Mouse (Mus musculus) erythroblast, adult 5-6 weeks (primary cell): ENCODE data around the gene Dbp. TPM values are rescaled to one million over a fixed set of nuclear protein-coding genes. Genes with fewer than 3 reads are reported as not detected.

ENCODE experiments used
- ATAC-seq: replicated peaks from 2 replicates; pipeline ENCODE4 v1.8.0; 2016; ENCODE audit warnings: moderate number of reproducible peaks, mild to moderate bottlenecking, moderate TSS enrichment, inconsistent platforms; ENCODE audit not compliant: poor library complexity, low FRiP score, severe bottlenecking
- total RNA-seq, 2 experiments: library from RNA; stranded (forward) in 1 of 2; stranded (reverse) in 1 of 2; fragments of 150-400 nt in 1 of 2; fragments of 200-764, 138-1000 nt in 1 of 2; gene quantifications; 2 replicates each; pipeline versions ENCODE4 v1.2.3 to v1.2.4; 2015 to 2017; ENCODE audit warnings: low replicate concordance in 2 of 2

Gene Dbp
- total RNA-seq, 2 experiments from 2014 or later = 0.77 to 1.5 TPM

DNA sequence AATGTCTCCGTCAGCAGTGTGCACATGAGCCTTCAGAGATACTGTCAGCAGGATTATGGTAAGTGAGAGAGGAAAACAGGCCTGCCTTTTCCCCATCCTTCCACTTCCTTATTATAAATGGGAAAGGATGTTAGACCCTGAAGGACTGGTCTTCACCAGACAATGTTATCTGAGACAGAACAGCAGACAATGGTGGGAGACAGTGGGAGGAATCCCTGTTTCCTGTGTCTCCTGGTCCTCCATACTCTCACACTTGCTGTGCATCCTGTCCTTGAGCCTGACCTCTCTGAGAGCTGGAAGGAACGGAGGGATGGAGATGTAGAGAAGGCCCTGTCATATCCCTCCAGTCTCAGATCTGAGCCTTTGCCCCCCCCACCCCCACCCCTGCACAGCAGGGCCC lies 12.5 kb upstream of the Dbp start:
- no peak for ATAC-seq

DNA sequence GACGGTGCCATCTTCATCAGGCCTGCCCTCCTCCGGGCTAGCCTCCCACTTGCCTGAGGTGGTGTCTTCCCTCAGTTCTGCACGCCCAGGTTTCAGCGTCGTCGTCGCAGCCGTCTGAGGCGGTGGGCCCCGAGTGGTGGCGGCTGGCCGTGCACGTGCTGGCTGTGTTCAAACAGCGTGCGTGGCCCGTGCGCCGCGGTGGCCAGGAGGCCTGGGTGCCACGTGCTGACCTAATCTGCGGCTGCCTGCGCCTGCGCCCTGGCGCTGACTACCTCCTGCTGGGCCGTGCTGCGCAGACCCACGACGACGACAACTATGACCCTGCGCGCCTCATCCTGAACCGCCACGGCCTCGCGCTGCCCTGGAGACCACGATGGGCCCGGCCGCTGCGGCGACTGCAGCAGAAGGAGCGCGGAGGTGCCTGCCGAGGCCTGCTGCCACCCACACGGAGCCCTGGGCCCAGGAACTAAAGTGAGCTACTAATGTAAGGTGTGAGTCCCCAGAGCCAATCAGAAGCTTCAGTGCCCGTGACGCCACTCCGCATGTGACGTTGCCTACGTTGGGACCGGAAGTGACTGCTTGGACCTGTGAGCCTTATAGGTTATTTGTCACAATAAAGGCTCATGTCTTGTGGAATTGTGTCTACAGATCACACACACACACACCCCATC lies 10.8 kb upstream of the Dbp start, which contains the start of gene Sec1:
TSS of gene Sec1 (minus strand) at position 482 of the 671 bp plus-strand sequence.
- ATAC-seq = no peak

DNA sequence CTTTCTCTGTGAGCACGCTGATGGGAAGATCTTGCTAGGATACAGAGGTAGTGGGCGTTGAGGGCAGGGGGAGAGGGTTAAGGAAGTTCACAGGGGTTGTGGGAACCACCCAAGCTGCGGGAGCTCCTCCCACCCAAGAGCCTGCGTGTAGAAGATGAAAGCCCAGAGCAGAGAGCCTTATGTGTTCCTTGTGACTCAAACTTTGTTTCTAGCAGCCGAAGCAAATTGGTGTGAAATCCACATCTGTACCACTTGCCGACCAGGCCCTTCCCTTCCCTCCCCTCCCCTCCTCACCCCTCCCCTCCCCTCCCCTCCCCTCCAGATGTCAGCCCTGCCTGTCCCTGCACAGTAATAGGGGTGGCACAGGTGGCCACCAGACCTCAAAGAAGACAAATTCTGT lies 9.8 kb upstream of the Dbp start:
- ATAC-seq = no peak

DNA sequence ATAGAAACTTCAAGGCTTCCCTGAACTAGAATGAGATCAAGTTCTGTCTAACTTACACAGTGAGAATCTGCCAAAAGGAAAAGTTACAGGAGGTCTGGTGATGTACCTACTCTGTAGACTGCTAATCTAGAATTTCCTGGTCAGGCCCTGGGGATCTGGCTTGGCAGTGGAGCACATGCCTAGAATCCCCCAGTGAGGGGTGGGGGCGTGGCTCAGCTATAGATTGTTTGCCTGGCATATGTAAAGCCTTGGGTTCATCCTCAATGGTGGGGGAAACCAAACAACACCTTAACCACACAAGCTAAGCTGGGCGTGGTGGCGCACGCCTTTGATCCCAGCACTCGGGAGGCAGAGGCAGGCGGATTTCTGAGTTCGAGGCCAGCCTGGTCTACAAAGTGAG lies 7.0 kb upstream of the Dbp start:
- no peak for ATAC-seq

DNA sequence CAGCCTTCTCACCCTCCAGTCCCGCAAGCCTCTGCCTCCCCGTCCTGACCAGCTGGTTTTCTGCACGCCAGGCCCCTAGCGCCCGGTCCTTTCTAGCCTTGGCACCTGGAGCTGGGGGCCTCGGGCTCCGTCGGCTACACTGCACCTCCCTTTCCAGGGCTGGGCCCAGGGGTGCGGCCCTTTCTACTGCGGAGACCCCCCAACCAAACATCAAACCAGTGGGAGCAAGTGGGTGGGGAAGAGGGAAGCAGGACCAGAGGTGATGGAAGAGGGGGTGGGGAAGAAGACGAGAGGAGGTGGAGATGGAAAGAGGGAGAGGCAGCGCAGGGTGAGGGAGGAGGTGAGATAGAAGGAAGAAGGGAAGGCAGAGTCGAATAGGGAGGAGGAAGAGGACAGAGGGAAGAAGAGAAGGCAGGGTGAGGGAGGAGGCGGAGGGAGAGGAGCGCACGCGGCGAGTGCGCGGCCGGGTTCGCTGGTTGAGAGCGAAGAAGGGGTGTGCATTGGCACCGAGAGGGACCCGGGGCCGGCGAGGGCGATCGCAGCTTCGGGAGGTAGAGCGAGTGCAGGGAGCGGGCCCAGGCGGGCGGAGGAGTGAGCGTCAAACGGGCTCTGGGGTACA lies 5.3 kb upstream of the Dbp start, which contains the start of gene Car11:
TSS of gene Car11 (plus strand) at position 321 of the 619 bp plus-strand sequence.
- ATAC-seq = no peak

DNA sequence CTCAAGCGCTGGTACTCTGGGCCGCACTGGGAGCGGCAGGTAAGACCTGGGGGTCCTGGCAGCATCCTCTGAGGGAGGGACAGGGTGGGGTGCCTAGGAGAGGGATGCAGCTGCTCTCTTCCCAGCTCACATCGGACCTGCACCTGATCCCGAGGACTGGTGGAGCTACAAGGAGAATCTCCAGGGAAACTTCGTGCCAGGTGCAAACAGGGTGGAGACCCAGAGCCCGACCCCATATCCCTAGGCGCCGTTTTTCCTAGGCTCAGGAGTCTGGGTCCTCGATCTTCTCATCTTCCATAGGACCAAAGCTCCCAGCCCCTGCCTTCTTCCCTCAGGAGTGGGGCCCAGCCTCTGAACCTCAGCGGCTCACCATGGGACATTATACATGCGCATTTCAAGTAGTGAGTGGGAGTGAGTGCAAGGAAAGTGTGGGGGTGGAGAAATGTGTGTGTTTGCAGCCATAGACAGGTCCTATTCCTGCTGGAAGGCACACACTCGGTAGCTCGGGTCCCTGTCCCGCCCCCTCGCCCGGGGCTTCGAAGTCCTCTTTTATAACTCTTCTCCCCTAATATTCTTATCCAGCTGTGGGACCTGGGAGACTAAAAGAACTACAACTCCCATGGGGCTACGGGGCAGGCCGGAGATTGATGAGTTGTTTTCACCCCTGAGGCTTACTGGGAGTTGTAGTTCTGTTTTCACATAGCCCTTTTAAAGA lies 4.4 kb upstream of the Dbp start:
- no peak for ATAC-seq

DNA sequence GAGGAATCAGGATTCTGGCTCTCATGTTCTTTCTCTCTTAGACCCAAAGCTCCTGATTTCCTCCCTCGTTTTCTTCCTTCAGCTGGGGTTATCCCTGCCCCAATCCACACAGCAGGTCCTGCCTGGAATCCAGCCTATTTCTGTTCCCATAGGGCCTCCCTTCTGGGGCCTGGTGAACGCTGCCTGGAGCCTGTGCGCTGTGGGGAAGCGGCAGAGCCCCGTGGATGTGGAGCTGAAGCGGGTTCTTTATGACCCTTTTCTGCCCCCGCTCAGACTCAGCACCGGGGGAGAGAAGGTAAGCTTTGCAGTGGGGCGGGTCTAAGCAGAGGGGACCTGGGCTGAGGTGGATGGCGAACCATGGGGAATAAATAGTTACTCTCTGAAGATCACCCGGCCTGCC lies 3.8 kb upstream of the Dbp start:
- no peak for ATAC-seq

DNA sequence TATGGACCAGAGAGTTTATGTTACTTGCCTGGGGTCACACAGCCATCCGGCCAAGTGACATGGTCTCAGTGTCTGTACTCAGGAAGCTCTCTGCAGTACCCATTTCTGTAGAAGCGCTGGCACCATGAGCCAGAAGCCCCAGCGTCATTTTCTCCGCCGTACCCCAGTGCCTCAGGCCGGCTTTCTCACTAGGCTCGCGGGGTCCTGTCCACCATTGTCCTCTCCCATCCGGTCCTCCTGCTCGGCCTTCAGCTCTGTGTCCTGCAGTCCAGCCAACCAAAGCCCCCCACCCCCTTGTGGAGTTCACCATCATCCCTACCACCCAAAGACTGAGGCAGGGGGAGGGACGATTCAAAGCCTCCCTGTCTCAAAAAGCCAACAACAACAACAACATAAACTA lies 3.3 kb upstream of the Dbp start:
- ATAC-seq = no peak

DNA sequence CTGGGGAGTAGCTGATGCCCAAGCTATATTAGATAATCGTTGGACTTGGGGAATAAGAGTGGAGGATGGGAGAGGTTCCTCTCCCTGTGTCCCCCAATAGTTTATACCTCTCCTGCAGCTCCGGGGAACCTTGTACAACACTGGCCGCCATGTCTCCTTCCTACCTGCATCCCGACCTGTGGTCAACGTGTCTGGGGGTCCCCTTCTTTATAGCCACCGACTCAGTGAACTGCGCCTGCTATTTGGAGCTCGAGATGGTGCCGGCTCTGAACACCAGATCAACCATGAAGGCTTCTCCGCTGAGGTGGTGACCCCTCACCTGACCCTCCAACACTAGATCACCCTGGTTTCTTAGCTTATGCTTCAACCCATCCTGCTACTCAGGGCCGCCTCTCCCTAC lies 2.6 kb upstream of the Dbp start:
- no peak for ATAC-seq

DNA sequence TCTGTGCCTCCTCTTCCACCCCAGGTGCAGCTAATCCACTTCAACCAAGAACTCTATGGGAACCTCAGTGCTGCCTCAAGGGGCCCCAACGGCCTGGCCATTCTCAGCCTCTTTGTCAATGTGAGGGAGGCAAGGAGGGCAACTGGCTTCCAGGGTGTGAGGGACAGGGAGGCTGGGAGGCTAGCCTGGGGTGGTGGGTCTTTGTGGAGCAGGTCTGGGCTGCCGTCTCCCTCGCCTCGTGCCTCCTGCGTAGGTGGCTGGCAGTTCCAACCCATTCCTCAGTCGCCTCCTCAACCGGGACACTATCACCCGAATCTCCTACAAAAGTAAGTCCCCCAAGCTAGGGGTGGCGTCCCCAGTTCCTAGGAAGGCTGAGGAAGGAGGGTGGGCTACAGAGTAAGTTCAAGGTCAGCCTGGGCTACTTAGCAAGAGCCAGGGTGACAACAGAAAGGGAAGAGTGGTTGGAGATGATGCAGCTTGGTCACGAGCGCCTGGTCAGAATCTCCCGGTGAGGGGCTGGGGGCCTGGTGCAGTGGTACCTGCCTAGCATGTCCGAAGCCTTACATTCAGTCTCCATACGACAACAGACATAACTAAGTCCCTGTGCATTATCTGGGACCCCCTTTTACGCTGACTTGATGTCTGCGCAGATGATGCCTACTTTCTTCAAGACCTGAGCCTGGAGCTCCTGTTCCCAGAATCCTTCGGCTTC lies 1.9 kb upstream of the Dbp start:
- no peak for ATAC-seq

DNA sequence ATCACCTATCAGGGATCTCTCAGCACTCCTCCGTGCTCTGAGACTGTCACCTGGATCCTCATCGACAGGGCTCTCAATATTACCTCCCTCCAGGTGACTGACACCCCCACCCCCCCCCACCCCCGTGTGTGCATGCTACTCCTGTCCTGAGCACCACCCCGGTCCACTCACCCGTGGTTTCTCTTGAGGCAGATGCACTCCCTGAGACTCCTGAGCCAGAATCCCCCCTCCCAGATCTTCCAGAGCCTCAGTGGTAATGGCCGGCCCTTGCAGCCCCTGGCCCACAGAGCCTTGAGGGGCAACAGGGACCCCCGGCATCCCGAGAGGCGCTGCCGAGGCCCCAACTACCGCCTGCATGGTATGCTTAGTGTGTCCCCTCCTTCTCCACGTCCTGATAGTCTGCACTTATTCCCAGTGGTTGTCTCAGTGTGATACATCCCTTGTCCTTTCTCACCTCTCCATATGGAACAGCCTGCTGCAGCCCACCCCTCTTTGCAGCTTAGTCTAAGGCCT lies 1.3 kb upstream of the Dbp start:
- no peak for ATAC-seq

DNA sequence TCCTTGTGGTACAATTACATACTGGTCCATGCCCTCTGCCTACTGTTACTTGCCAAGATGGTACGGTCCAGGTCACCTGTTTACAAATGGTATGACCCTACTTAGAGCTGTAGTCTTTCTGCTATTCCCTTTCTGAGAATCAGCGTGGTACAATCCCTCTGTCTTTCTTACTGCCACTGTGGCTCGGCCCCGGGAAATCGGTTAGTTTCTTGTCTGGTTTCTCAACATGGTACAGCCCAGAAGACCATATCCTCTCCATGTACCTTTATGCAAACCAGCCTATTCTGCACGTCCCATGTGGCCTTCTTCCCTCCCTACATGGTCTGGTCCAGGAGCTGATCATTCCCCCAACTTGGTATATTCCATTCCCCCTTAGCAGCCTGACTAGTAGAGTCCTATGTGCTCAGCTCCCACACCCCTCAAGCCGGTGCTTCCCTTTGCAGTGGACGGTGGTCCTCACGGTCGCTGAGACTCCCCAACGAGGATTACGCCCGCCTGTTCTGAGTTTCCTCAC lies 785 bp upstream of the Dbp start:
- no peak for ATAC-seq

DNA sequence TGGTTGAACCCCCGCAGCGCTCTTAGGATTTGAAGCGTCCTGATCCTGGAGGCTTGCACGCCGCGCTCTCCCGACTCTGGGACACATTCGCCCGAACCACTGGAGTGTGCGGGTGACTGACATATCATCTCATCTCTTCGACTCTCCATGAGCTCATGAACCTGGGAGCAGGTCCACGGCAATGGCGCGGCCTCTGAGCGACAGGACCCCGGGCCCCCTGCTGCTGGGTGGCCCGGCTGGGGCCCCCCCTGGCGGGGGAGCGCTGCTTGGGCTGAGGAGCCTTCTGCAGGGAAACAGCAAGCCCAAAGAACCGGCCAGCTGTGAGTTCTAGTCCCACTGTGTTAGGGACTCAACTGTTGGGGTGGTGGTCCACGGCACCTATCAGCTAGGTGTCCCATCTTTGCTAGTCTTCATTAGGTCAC lies 566 bp downstream of the Dbp start:
- no peak for ATAC-seq

DNA sequence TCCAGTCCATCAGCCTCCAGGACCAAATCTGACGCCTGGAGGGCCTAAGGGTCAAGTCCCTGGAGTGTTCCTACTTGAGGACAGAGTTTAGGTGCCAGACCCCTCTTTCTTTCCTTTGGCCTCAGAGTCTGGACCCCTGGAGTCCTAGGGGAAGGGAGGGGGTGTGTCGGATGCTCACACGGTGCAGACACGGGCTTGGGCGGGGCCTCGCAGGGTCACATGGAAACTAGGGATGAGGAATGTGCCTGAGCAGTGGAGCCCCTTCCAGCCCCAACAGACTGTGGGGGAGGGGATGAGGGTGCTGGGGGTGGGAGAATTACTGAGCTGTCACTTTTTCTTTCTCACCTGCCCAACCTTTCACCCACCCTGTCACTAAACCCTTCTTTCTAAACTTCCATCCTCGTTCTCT lies 989 bp downstream of the Dbp start:
- no peak for ATAC-seq

DNA sequence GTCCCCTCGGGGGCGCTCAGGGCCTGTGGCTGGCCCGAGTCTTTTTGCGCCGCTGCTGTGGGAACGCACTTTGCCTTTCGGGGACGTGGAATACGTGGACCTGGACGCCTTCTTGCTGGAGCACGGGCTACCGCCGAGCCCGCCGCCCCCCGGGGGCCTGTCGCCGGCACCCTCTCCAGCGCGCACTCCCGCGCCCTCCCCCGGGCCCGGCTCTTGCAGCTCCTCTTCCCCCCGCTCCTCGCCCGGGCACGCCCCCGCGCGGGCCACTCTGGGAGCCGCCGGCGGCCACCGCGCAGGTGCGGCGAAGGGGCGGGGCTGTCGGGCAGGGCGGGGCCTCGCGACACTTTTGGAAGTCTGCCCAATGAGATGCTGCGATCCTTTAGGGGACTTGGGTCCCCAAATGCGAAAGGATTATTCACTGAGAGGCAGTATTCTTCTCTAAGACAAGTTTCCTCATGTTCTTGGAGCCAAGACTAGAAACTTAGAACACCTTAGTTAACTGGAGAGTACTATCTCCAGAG lies 1.9 kb downstream of the Dbp start:
- no peak for ATAC-seq

DNA sequence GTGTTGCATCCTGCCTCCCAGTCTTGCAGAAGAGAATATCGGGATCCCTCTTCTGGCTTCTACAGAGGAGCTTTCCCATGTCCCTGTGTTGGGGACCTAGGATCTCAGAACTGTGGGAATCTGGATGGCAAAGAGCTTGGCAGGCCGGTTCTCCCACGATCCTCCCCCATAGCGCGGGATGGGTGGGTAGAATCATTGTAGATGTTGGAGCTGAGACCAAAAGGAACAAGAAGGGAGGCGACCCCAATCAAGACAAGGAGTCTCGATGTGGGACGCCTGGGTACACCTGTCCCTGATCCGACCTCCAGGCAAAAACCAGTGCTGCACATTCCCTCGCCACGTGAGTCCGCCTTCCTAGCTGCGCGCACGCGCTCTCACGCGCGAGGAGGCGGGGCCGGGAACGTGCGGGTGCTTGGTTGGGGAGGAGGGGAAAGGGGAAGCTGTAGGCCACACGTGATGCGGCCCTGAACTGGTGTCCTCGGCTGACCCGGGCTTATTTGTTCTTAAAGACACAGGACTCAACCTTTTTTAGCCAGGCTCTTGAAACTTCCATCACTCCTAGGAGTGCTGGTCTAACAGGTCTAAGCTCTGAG lies 2.6 kb downstream of the Dbp start:
- 0 out of 2 replicates have a peak, but pooled peaks have one; percentile 18 for ATAC-seq

DNA sequence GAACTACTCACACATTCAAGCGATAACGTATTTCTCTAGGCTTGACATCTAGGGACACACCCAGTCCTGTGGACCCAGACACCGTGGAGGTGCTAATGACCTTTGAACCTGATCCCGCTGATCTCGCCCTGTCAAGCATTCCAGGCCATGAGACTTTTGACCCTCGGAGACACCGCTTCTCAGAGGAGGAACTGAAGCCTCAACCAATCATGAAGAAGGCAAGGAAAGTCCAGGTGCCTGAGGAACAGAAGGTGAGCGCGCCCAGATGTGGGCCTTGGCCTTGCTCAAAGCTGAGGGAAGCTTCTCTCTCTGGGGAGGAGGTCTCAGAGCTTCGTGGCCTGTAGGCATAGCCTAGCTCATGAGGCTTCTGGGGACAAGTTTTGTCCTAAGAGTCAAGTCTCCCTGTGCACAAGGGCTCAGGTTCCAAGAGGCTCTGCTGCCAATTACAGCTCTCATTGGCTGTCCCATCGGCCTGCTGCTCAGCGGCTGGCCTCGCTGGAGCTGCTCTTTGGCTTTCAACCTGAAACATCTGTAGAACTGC lies 3.4 kb downstream of the Dbp start:
- ATAC-seq = no peak

DNA sequence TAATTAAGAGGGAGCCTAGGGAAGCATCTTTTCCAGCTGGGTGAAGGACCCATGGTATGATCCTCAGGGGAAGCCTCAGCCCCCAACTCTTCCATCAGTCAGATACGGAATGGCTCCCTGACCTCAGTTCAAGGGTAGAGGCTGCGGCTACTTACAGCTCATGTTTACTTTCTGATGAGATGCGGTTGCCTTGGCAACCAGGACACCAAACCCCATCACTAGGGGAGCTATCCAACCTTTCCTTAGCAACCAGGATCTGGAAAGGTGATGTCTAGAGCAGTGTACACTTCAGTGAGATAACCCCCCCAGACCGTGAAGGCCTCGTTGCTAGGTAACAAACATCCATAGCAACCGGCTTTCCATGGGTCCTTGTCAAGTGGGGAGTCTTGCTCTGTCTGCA lies 4.1 kb downstream of the Dbp start:
- no peak for ATAC-seq

DNA sequence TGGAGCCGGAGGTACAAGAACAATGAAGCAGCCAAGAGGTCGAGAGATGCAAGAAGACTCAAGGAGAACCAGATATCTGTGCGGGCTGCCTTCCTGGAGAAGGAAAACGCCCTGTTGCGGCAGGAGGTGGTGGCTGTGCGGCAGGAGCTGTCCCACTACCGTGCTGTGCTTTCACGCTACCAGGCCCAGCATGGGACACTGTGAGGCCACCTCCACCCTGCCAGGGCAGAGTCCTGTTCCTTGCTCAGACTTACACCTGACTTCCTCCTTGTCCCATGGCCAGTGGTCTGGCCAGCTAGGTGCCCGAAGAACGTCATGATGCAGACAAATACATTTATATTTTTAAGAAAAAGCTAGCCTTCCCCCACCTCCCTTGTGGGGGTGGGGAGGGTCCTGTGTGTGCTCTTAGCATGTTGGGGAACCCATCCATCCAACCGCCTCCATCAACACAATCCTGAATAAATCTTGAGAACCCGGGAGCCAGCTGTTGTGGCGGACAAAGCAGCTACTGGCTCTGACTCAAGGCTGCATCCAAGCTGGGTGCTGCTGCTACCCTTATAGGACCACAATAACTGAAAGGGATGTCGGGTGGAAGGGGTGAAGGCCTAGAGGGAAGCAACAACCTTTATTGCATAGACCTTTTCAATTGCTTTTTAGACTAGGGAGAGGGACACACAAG lies 4.9 kb downstream of the Dbp start:
- no peak for ATAC-seq
